Mouse (Mus musculus): ENCODE results near the gene Gpr89. TPM values are rescaled to one million over a fixed set of nuclear protein-coding genes. Genes with fewer than 3 reads are reported as not detected.
A peak's percentile ranks its signal among the peaks of the same experiment; 100 is the strongest.

Gene Gpr89
- total RNA-seq (2014; rRNA removed; ENCODE audit: low replicate concordance) = 16.0 and 30.0 TPM in 2 replicates
- polyA plus RNA-seq (2015; fragmentation: Nextera tagmentation; extraction: Ambion mirVana) = 21.4 and 21.7 TPM in 2 replicates

DNA sequence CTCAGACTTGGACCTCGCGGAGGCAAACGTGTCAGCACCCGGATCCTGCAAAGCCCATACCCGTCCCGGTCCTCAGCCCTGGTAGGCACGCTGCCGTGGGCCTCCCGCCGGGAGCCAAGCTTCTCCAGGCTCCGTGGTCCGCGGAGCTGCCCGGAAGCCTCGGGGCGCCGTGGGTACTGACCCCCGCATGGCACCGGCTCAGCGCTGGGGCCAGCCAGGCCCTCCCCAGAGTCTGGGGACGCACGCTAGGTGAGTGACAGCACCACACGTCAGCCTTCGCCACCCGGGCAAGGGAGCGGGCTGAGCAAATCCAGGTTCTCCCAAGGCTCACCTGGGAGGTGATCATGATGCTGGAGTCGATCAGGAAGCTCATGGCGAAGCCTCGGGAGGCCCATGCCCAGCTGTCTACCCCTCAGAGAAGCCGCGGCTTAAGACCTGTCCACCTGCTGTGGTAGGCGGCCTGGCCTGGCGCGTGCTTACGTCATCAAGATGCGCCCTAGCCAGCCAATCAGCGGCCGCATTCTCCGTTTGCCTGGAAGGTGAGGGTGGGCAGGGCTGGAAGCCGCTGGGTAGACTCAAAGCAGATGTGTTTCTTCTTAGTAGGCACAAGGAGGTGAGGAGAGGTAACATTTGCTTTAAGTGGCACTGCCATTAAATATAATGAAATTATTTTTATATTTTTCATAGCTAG is at the start of gene Gpr89:
Gpr89 (minus strand) TSS at position 496 of the 691 bp plus-strand sequence.
- DNase-seq (ENCODE audit: low spot score) = peak; percentile 88
- Histone ChIP-seq H3K36me3 (replicated peaks; ENCODE audit: control insufficient read depth, insufficient read depth, low read length) (no peaks in the 10 kb centered on the region), H3K27ac (ENCODE audit: low read depth) (no peak within 1 kb of the TSS), H3K9me3 (replicated peaks; ENCODE audit: control insufficient read depth, low read length) (no peaks in the 10 kb centered on the region), H3K4me3 (ENCODE audit: low read depth, low read length) (peak within 1 kb of the TSS; percentile 79), H3K4me2 (ENCODE audit: low read depth, low read length) (peak within 1 kb of the TSS; percentile 92), H3K27me3 (ENCODE audit: control insufficient read depth, insufficient read depth, low read length) (0 out of 2 replicates have a peak, but pooled peaks cover 5% of the 10 kb centered on the region), H3K9ac (replicated peaks; ENCODE audit: low read depth, low read length) (peak within 1 kb of the TSS; percentile 81), H3K4me1 (ENCODE audit: control insufficient read depth, insufficient read depth) (peaks cover 11% of the 10 kb centered on the region; the same call in 1 of the 2 replicates)
- under 1% methylated on average over 40 of the region's 40 CpGs for WGBS
- no peak for TF ChIP-seq EP300 (IDR thresholded peaks at IDR 0.05; ENCODE audit: low read depth)
- TF ChIP-seq CTCF (IDR thresholded peaks at IDR 0.05; ENCODE audit: low read depth) = no peak
- peak; percentile 96 for ATAC-seq (ENCODE audit: insufficient read depth, low read depth)

- H3K9ac ChIP-seq (replicated peaks; ENCODE audit: low read depth, low read length) = no peak overlapping the region
- H3K4me1 ChIP-seq (ENCODE audit: control insufficient read depth, insufficient read depth) = no peaks in the 10 kb centered on the region
- H3K4me2 ChIP-seq (ENCODE audit: low read depth, low read length) = peak overlapping the region; percentile 9
- peak overlapping the region; percentile 7 for H3K27ac ChIP-seq (ENCODE audit: low read depth)
- peak; percentile 38; the same call in 1 of the 2 replicates for TF ChIP-seq EP300 (IDR thresholded peaks at IDR 0.05; ENCODE audit: low read depth)
- TF ChIP-seq CTCF (IDR thresholded peaks at IDR 0.05; ENCODE audit: low read depth) = no peak
- H3K4me3 ChIP-seq (ENCODE audit: low read depth, low read length) = no peak overlapping the region
- no peaks in the 10 kb centered on the region for H3K27me3 ChIP-seq (ENCODE audit: control insufficient read depth, insufficient read depth, low read length)
- H3K9me3 ChIP-seq (replicated peaks; ENCODE audit: control insufficient read depth, low read length) = no peaks in the 10 kb centered on the region
- peak; percentile 66 for DNase-seq (ENCODE audit: low spot score)
- ATAC-seq (ENCODE audit: insufficient read depth, low read depth) = peak; percentile 85
- WGBS = 17% methylated on average over 14 of the region's 14 CpGs
- H3K36me3 ChIP-seq (replicated peaks; ENCODE audit: control insufficient read depth, insufficient read depth, low read length) = no peaks in the 10 kb centered on the region
Measured at GRCm38 (mm10) chr3:96953489-96954233, 48.5 kb upstream of the Gpr89 start.

- Histone ChIP-seq H3K4me3 (ENCODE audit: low read depth, low read length) (no peak overlapping the region), H3K4me2 (ENCODE audit: low read depth, low read length) (no peak overlapping the region), H3K9me3 (replicated peaks; ENCODE audit: control insufficient read depth, low read length) (peaks cover 4% of the 10 kb centered on the region; the same call in 1 of the 2 replicates), H3K4me1 (ENCODE audit: control insufficient read depth, insufficient read depth) (no peaks in the 10 kb centered on the region), H3K27me3 (ENCODE audit: control insufficient read depth, insufficient read depth, low read length) (no peaks in the 10 kb centered on the region), H3K27ac (ENCODE audit: low read depth) (no peak overlapping the region), H3K36me3 (replicated peaks; ENCODE audit: control insufficient read depth, insufficient read depth, low read length) (no peaks in the 10 kb centered on the region), H3K9ac (replicated peaks; ENCODE audit: low read depth, low read length) (no peak overlapping the region)
- 76% methylated on average over 2 of the region's 2 CpGs for WGBS
- no peak for DNase-seq (ENCODE audit: low spot score)
- TF ChIP-seq CTCF (IDR thresholded peaks at IDR 0.05; ENCODE audit: low read depth) (no peak), EP300 (IDR thresholded peaks at IDR 0.05; ENCODE audit: low read depth) (no peak)
- no peak for ATAC-seq (ENCODE audit: insufficient read depth, low read depth)
Measured at GRCm38 (mm10) chr3:96942706-96943105, 37.6 kb upstream of the Gpr89 start.

DNA sequence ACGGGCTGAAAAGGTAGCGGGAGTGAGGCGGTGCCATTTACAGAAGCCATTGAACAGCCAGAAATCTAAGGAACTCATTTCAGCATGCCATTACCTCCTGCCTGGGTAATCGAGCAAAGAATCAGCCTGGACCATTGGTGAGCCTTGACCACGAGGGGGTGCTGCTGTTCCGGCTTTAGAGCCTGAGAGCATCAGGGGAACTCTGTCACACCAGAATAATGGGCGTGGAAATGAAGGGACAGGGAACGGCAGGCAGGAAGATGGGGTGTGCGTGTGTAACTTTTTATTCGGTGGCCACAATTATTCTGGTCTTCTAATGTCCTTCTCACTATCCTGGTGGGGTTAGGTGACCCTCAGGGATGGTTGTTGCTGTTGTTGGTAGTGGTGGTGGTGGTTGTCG is 33.6 kb upstream of the Gpr89 start:
- Histone ChIP-seq H3K4me2 (ENCODE audit: low read depth, low read length) (peak overlapping the region; percentile 38; the same call in 1 of the 2 replicates), H3K27ac (ENCODE audit: low read depth) (no peak overlapping the region)
- WGBS = 6% methylated on average over 11 of the region's 11 CpGs

DNA sequence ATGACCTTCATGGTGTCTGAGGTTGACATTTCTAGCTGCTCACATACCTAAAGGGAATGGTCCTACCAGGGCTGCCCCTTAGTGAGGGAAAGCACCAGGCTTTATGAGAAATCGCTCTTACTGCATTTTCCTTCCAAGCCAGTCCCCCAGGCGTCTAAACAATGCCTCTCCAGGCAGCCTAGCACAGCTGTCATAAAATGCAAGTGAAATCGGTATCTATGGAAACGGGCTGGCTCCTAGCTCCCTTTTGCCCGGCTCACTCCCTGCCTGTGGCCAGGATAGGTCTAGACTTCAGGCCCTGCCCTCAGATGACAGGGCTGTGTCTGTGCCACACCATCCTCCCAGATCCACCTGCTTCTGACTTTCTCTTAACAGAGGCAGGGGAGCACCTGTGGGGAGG is 32.5 kb upstream of the Gpr89 start:
- Histone ChIP-seq H3K4me2 (ENCODE audit: low read depth, low read length) (no peak overlapping the region), H3K27me3 (ENCODE audit: control insufficient read depth, insufficient read depth, low read length) (0 out of 2 replicates have a peak, but pooled peaks cover 3% of the 10 kb centered on the region), H3K4me3 (ENCODE audit: low read depth, low read length) (no peak overlapping the region), H3K4me1 (ENCODE audit: control insufficient read depth, insufficient read depth) (no peaks in the 10 kb centered on the region), H3K9ac (replicated peaks; ENCODE audit: low read depth, low read length) (no peak overlapping the region), H3K9me3 (replicated peaks; ENCODE audit: control insufficient read depth, low read length) (no peaks in the 10 kb centered on the region), H3K27ac (ENCODE audit: low read depth) (no peak overlapping the region), H3K36me3 (replicated peaks; ENCODE audit: control insufficient read depth, insufficient read depth, low read length) (no peaks in the 10 kb centered on the region)
- TF ChIP-seq CTCF (IDR thresholded peaks at IDR 0.05; ENCODE audit: low read depth) = no peak
- no peak for TF ChIP-seq EP300 (IDR thresholded peaks at IDR 0.05; ENCODE audit: low read depth)
- no peak for DNase-seq (ENCODE audit: low spot score)
- no peak for ATAC-seq (ENCODE audit: insufficient read depth, low read depth)
- WGBS = 51% methylated on average over 5 of the region's 5 CpGs

More for the DNA sequence above, 33.6 kb upstream of the Gpr89 start:
- no peaks in the 10 kb centered on the region for H3K4me1 ChIP-seq (ENCODE audit: control insufficient read depth, insufficient read depth)
- peak; percentile 80 for DNase-seq (ENCODE audit: low spot score)
- no peak overlapping the region for H3K4me3 ChIP-seq (ENCODE audit: low read depth, low read length)
- TF ChIP-seq CTCF (IDR thresholded peaks at IDR 0.05; ENCODE audit: low read depth) (peak; percentile 99), EP300 (IDR thresholded peaks at IDR 0.05; ENCODE audit: low read depth) (no peak)
- H3K9ac ChIP-seq (replicated peaks; ENCODE audit: low read depth, low read length) = no peak overlapping the region
- no peaks in the 10 kb centered on the region for H3K36me3 ChIP-seq (replicated peaks; ENCODE audit: control insufficient read depth, insufficient read depth, low read length)
- 0 out of 2 replicates have a peak, but pooled peaks cover 3% of the 10 kb centered on the region for H3K27me3 ChIP-seq (ENCODE audit: control insufficient read depth, insufficient read depth, low read length)
- ATAC-seq (ENCODE audit: insufficient read depth, low read depth) = peak; percentile 75
- H3K9me3 ChIP-seq (replicated peaks; ENCODE audit: control insufficient read depth, low read length) = peaks cover 4% of the 10 kb centered on the region; the same call in 1 of the 2 replicates
